Mouse (Mus musculus): ENCODE results near the gene Sowahb. TPM values are rescaled to one million over a fixed set of nuclear protein-coding genes. Genes with fewer than 3 reads are reported as not detected.

The Sowahb gene
- polyA plus RNA-seq, 1 experiment from 2014 or later, result not detected

- no peaks in the 10 kb centered on the region for H3K9me3 ChIP-seq (ENCODE audit: control insufficient read depth, low read length)
- H3K27ac ChIP-seq, result no peak overlapping the region
- no peak overlapping the region for H3K9ac ChIP-seq
- no peaks in the 10 kb centered on the region for H3K36me3 ChIP-seq (replicated peaks; ENCODE audit: control insufficient read depth, insufficient read depth)
- H3K27me3 ChIP-seq (ENCODE audit: control insufficient read depth, insufficient read depth, low read length), result no peaks in the 10 kb centered on the region
- 92% methylated on average over 2 of the region's 2 CpGs for WGBS
- no peaks in the 10 kb centered on the region for H3K4me1 ChIP-seq (replicated peaks; ENCODE audit: control insufficient read depth, insufficient read depth, low read length)
- H3K4me3 ChIP-seq (replicated peaks; ENCODE audit: low read length), result no peak overlapping the region
- DNase-seq (ENCODE audit: low spot score) (no peak), ATAC-seq (ENCODE audit: low FRiP score) (no peak)
- H3K4me2 ChIP-seq (replicated peaks), result no peak overlapping the region
Observed at GRCm38 (mm10) chr5:92994861-92995260, 50.0 kb downstream of the Sowahb start.

DNA sequence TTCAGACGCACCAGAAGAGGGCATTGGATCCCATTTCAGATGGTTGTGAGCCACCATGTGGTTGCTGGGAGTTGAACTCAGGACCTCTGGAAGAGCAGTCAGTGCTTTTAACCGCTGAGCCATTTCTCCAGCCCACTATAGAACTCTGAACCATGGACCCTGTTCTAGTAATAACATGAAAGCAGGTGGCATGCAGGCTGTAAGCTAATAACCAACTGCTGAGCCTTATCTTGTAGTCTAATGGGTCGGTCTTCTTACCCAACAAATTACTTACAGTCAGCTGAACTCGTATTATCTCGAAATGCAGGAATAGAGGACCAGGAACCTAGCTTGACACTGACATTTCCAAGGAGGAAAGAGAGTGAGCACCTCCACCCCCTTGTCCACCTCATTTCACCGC, 50.5 kb downstream of the Sowahb start:
- Histone ChIP-seq H3K4me3 (replicated peaks; ENCODE audit: low read length) (no peak overlapping the region), H3K4me1 (replicated peaks; ENCODE audit: control insufficient read depth, insufficient read depth, low read length) (no peaks in the 10 kb centered on the region), H3K36me3 (replicated peaks; ENCODE audit: control insufficient read depth, insufficient read depth) (no peaks in the 10 kb centered on the region), H3K27me3 (ENCODE audit: control insufficient read depth, insufficient read depth, low read length) (no peaks in the 10 kb centered on the region), H3K27ac (no peak overlapping the region), H3K9ac (no peak overlapping the region), H3K9me3 (ENCODE audit: control insufficient read depth, low read length) (no peaks in the 10 kb centered on the region), H3K4me2 (replicated peaks) (no peak overlapping the region)
- ATAC-seq (ENCODE audit: low FRiP score), result no peak
- no peak for DNase-seq (ENCODE audit: low spot score)
- 88% methylated on average over 6 of the region's 6 CpGs for WGBS

DNA sequence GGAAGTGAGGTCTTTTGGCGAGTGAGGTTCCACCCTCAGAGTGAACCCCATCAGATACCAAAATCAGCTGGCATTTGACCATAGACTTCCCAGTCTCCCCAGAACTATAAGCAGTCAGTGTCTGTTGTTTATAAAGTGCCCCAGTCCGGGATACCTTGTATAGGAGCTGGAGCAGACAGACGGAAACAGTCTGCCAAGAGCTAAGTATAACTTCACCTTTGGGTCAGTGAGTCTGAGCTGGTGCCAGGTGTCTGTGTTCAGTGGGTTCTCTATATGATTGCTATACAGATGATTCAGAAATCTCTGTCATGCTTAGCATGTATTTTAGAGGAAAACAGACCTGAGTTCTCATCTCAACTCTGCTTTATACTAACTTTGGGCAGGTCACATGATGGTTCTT, 52.7 kb downstream of the Sowahb start:
- no peaks in the 10 kb centered on the region for H3K36me3 ChIP-seq (replicated peaks; ENCODE audit: control insufficient read depth, insufficient read depth)
- no peak overlapping the region for H3K27ac ChIP-seq
- DNase-seq (ENCODE audit: low spot score), result no peak
- H3K4me2 ChIP-seq (replicated peaks), result no peak overlapping the region
- H3K27me3 ChIP-seq (ENCODE audit: control insufficient read depth, insufficient read depth, low read length), result no peaks in the 10 kb centered on the region
- no peak overlapping the region for H3K4me3 ChIP-seq (replicated peaks; ENCODE audit: low read length)
- H3K4me1 ChIP-seq (replicated peaks; ENCODE audit: control insufficient read depth, insufficient read depth, low read length), result no peaks in the 10 kb centered on the region; the same call in 1 of the 2 replicates
- no peak overlapping the region for H3K9ac ChIP-seq
- no peak for ATAC-seq (ENCODE audit: low FRiP score)
- H3K9me3 ChIP-seq (ENCODE audit: control insufficient read depth, low read length), result no peaks in the 10 kb centered on the region
- WGBS, result 90% methylated on average over 3 of the region's 3 CpGs

Other genes starting within 250 kb of the Sowahb start
- 155 and 163 TPM in 2 replicates for gene Sept11, start 48.4 kb upstream of the Sowahb start, polyA plus RNA-seq (2014; fragmentation: Nextera tagmentation; extraction: Ambion mirVana)
- gene Ccni, start 161.5 kb upstream of the Sowahb start, polyA plus RNA-seq (2014; fragmentation: Nextera tagmentation; extraction: Ambion mirVana), result 173 and 186 TPM in 2 replicates
- 0.94 and 1.2 TPM in 2 replicates for gene 2010109A12Rik, start 161.5 kb upstream of the Sowahb start, polyA plus RNA-seq (2014; fragmentation: Nextera tagmentation; extraction: Ambion mirVana)
- 78.3 and 82.0 TPM in 2 replicates for gene Ccng2, start 222.2 kb upstream of the Sowahb start, polyA plus RNA-seq (2014; fragmentation: Nextera tagmentation; extraction: Ambion mirVana)

Measured in hindbrain, embryonic 14.5 days (tissue).